Mouse (Mus musculus) cerebellum, postnatal 10 days (tissue): Measurements from ENCODE around the gene Pcsk5.

Source experiments
- DNase-seq, 2 experiments: peaks; one replicate each; pipeline ENCODE4 v3.0.0; 2021; ENCODE audit warnings: mixed read lengths in 2 of 2

Gene Pcsk5

GRCm38 (mm10) chr19:17806626-17807025 lies 30.8 kb downstream of the Pcsk5 start:
- no peak for DNase-seq

GRCm38 (mm10) chr19:17800798-17801197 lies 36.6 kb downstream of the Pcsk5 start:
- DNase-seq, result no peak

GRCm38 (mm10) chr19:17799419-17800185 lies 37.8 kb downstream of the Pcsk5 start:
- no peak for DNase-seq

- no peak for DNase-seq
Observed at GRCm38 (mm10) chr19:17793457-17793856, 44.0 kb downstream of the Pcsk5 start.

- DNase-seq, result no peak
Observed at GRCm38 (mm10) chr19:17791485-17792052, 45.9 kb downstream of the Pcsk5 start.

- DNase-seq, result no peak
Observed at GRCm38 (mm10) chr19:17788617-17789317, 48.7 kb downstream of the Pcsk5 start.

- no peak for DNase-seq
Observed at GRCm38 (mm10) chr19:17786744-17787143, 50.7 kb downstream of the Pcsk5 start.

GRCm38 (mm10) chr19:17784401-17785192 lies 52.8 kb downstream of the Pcsk5 start:
- DNase-seq, result no peak

GRCm38 (mm10) chr19:17783231-17783630 lies 54.2 kb downstream of the Pcsk5 start:
- no peak for DNase-seq

GRCm38 (mm10) chr19:17781323-17781722 lies 56.1 kb downstream of the Pcsk5 start:
- DNase-seq, result peak in 1 of 2 experiments; percentile 6

- no peak for DNase-seq
Observed at GRCm38 (mm10) chr19:17775943-17776342, 61.5 kb downstream of the Pcsk5 start.

- DNase-seq, result no peak
Observed at GRCm38 (mm10) chr19:17775097-17775496, 62.3 kb downstream of the Pcsk5 start.

- DNase-seq, result no peak
Observed at GRCm38 (mm10) chr19:17774061-17774460, 63.4 kb downstream of the Pcsk5 start.

GRCm38 (mm10) chr19:17769610-17770399 lies 67.6 kb downstream of the Pcsk5 start:
- peak; percentile 96 for DNase-seq

- no peak for DNase-seq
Observed at GRCm38 (mm10) chr19:17765001-17765400, 72.4 kb downstream of the Pcsk5 start.

GRCm38 (mm10) chr19:17762740-17763139 lies 74.7 kb downstream of the Pcsk5 start:
- no peak for DNase-seq

- no peak for DNase-seq
Observed at GRCm38 (mm10) chr19:17761678-17762077, 75.8 kb downstream of the Pcsk5 start.

- DNase-seq, result no peak
Observed at GRCm38 (mm10) chr19:17752841-17753240, 84.6 kb downstream of the Pcsk5 start.

GRCm38 (mm10) chr19:17748331-17748730 lies 89.1 kb downstream of the Pcsk5 start:
- DNase-seq, result no peak

GRCm38 (mm10) chr19:17745380-17745779 lies 92.1 kb downstream of the Pcsk5 start:
- DNase-seq, result no peak

- DNase-seq, result no peak
Observed at GRCm38 (mm10) chr19:17744474-17745069, 92.9 kb downstream of the Pcsk5 start.

- no peak for DNase-seq
Observed at GRCm38 (mm10) chr19:17741465-17741864, 96.0 kb downstream of the Pcsk5 start.
